Mouse (Mus musculus) heart, adult 2 months (tissue): Measurements from ENCODE around the gene Gm10663.

Experiments
- CTCF ChIP-seq: fragments of 200-600 bp; IDR thresholded peaks from 2 replicates; pipeline ENCODE4 v1.8.1; 2022; ENCODE audit warnings: antibody characterized with exemption, mild to moderate bottlenecking, moderate library complexity
- EP300 ChIP-seq: fragments of 200-500 bp; IDR thresholded peaks from 2 replicates; pipeline ENCODE4 v1.6.1; 2011; ENCODE audit warnings: low read depth, low read length, control low read depth; ENCODE audit not compliant: insufficient read depth
- POLR2A ChIP-seq: fragments of 200-500 bp; IDR thresholded peaks from 2 replicates; pipeline ENCODE4 v1.6.1; 2011; ENCODE audit warnings: mild to moderate bottlenecking, low read depth, low read length, control low read depth; ENCODE audit not compliant: insufficient read depth

- TF ChIP-seq CTCF = no peak
- no peak for TF ChIP-seq EP300
- TF ChIP-seq POLR2A = no peak
Measured at GRCm38 (mm10) chr8:65047193-65047592, 27.6 kb upstream of the Gm10663 start.
